8 mouse cellular contexts compared by ENCODE assay signal in genomic region chr5:104052956-104053355, GRCm38 (mm10). TPM values are rescaled to one million over a fixed set of nuclear protein-coding genes. Genes with fewer than 3 reads are reported as not detected.
DNase-seq lines count a peak whose midpoint lies in the region; ATAC-seq lines count a peak whose summit lies in the region.

No protein-coding gene starts in this region.

- peaks cover 8% of the 10 kb centered on the region for H3K36me3 ChIP-seq in heart, embryonic 11.5 days (ENCODE audit: control insufficient read depth, insufficient read depth, low read length)

- no peaks in the 10 kb centered on the region for H3K27me3 ChIP-seq in heart, embryonic 11.5 days (ENCODE audit: control insufficient read depth, insufficient read depth, low read length)

- peak; percentile 76 for DNase-seq in heart, adult 11 months
- DNase-seq in CD4-positive, CD25-positive, alpha-beta regulatory T cell, adult 2 months (ENCODE audit: low read depth, low spot score), result peak; percentile 62
- DNase-seq in embryo, embryonic 10 days (ENCODE audit: low spot score), result peak; percentile 48
- peak; percentile 25 for DNase-seq in lung, postnatal 25 days (ENCODE audit: low spot score)
- DNase-seq in urinary bladder, postnatal 10 days (ENCODE audit: low spot score), result no peak
- no peak for DNase-seq in right cerebral cortex, adult 2 months (ENCODE audit: low spot score in 2 of 2)
- DNase-seq in urinary bladder, postnatal 14 days (ENCODE audit: low spot score), result no peak

- 60% methylated on average over 8 of the region's 8 CpGs for WGBS in heart, embryonic 11.5 days (ENCODE audit: insufficient replicate concordance)

- no peak for ATAC-seq in heart, embryonic 11.5 days (replicated peaks; ENCODE audit: insufficient number of reproducible peaks, low FRiP score, low TSS enrichment)

- H3K4me2 ChIP-seq in heart, embryonic 11.5 days, result no peak overlapping the region

- H3K9ac ChIP-seq in heart, embryonic 11.5 days (ENCODE audit: low read depth, low read length), result no peak overlapping the region

- no peaks in the 10 kb centered on the region for H3K9me3 ChIP-seq in heart, embryonic 11.5 days (replicated peaks; ENCODE audit: control insufficient read depth, low read length)

- 0 out of 2 replicates have a peak, but pooled peaks cover 2% of the 10 kb centered on the region for H3K4me1 ChIP-seq in heart, embryonic 11.5 days (ENCODE audit: control insufficient read depth, insufficient read depth, low read length)

- no peak overlapping the region for H3K4me3 ChIP-seq in heart, embryonic 11.5 days (ENCODE audit: low read depth, low read length)

- H3K27ac ChIP-seq in heart, embryonic 11.5 days (ENCODE audit: low read depth, low read length), result no peak overlapping the region

RNA-seq across cellular contexts. Expression of gene Nudt9, which starts 6.8 kb away (rescaled TPM):
- polyA plus RNA-seq in heart, embryonic 11.5 days (2014; fragmentation: Nextera tagmentation; extraction: Ambion mirVana), result 51.8 and 53.5 TPM in 2 replicates

RNA-seq across cellular contexts. Expression of gene Gm17660, which starts 24.5 kb away (rescaled TPM):
- polyA plus RNA-seq in heart, embryonic 11.5 days (2014; fragmentation: Nextera tagmentation; extraction: Ambion mirVana), result not detected in 2 replicates

RNA-seq across cellular contexts. Expression of gene Hsd17b11, which starts 31.2 kb away (rescaled TPM):
- 4.2 and 5.3 TPM in 2 replicates for polyA plus RNA-seq in heart, embryonic 11.5 days (2014; fragmentation: Nextera tagmentation; extraction: Ambion mirVana)

Comparison
In these comparisons a context has a peak if more than half of its experiments do, and no peak if none do; other contexts are left out.
1. DNase-seq: peak in heart, adult 11 months (single experiment), CD4-positive, CD25-positive, alpha-beta regulatory T cell, adult 2 months (single experiment), embryo, embryonic 10 days (single experiment) and lung, postnatal 25 days (single experiment); none in urinary bladder, postnatal 10 days (single experiment), right cerebral cortex, adult 2 months (0 of 2) and urinary bladder, postnatal 14 days (single experiment).